Mouse (Mus musculus) limb, embryonic 13.5 days (tissue): Measurements from ENCODE around the gene Arpc1a. TPM values are rescaled to one million over a fixed set of nuclear protein-coding genes. Genes with fewer than 3 reads are reported as not detected.

Source experiments
- ATAC-seq: fragments of 200-750 bp; cut with Nextera tagmentation; 2 replicates; pipeline ENCODE4 v1.8.0; 2017; ENCODE audit warnings: low read depth, moderate number of reproducible peaks, moderate TSS enrichment; ENCODE audit not compliant: low FRiP score
- H3K27ac ChIP-seq: fragments of 300-500 bp; sonication (generic); 2 replicates; pipeline ENCODE4 v1.5.1; 2015; ENCODE audit warnings: inconsistent platforms, mild to moderate bottlenecking, moderate library complexity
- H3K27me3 ChIP-seq: fragments of 300-500 bp; sonication (generic); 2 replicates; pipeline ENCODE4 v1.6.1; 2015; ENCODE audit warnings: mild to moderate bottlenecking, inconsistent platforms
- H3K36me3 ChIP-seq: fragments of 300-500 bp; sonication (generic); 2 replicates; pipeline ENCODE4 v1.6.1; 2015; ENCODE audit warnings: inconsistent platforms, mild to moderate bottlenecking, moderate library complexity
- H3K4me1 ChIP-seq: fragments of 300-500 bp; sonication (generic); 2 replicates; pipeline ENCODE4 v1.6.1; 2015; ENCODE audit warnings: inconsistent platforms
- H3K4me2 ChIP-seq: fragments of 300-500 bp; sonication (generic); replicated peaks from 2 replicates; pipeline ENCODE4 v1.6.1; 2015; ENCODE audit warnings: inconsistent platforms, mild to moderate bottlenecking, moderate library complexity
- H3K4me3 ChIP-seq: fragments of 300-500 bp; sonication (generic); 2 replicates; pipeline ENCODE4 v1.5.1; 2015; ENCODE audit warnings: moderate library complexity, mild to moderate bottlenecking, inconsistent platforms
- H3K9ac ChIP-seq: fragments of 300-500 bp; sonication (generic); 2 replicates; pipeline ENCODE4 v1.6.1; 2015; ENCODE audit warnings: mild to moderate bottlenecking, inconsistent platforms
- H3K9me3 ChIP-seq: fragments of 300-500 bp; sonication (generic); 2 replicates; pipeline ENCODE4 v1.6.1; 2016; ENCODE audit warnings: inconsistent platforms
- WGBS: fragments of 180-500 bp; shearing (Covaris S2); methylation state at CpG from one replicate; pipeline ENCODE4 v1.1.7; 2015; 5-methylcytosine and 5-hydroxymethylcytosine counted together
- polyA plus RNA-seq: library from polyadenylated mRNA; unstranded; fragments of >200 nt; fragmentation: Nextera tagmentation; extraction: Ambion mirVana; gene quantifications from 2 replicates; pipeline ENCODE4 v1.2.1, GENCODE M21; 2015

The Arpc1a gene
- polyA plus RNA-seq, 1 experiment from 2014 or later, result 141 TPM

- WGBS, result 95% methylated on average over 5 of the region's 5 CpGs
- Histone ChIP-seq H3K9me3 (no peaks in the 10 kb centered on the region), H3K4me1 (no peaks in the 10 kb centered on the region), H3K4me2 (no peak overlapping the region), H3K4me3 (no peak overlapping the region), H3K9ac (no peak overlapping the region), H3K36me3 (peaks cover 93% of the 10 kb centered on the region), H3K27me3 (no peaks in the 10 kb centered on the region), H3K27ac (no peak overlapping the region)
- ATAC-seq, result no peak
Observed at GRCm38 (mm10) chr5:145152690-145153089, 69.1 kb downstream of the Arpc1a start.

Other genes starting within 250 kb of the Arpc1a start
- gene Smurf1, start 118.0 kb upstream of the Arpc1a start, polyA plus RNA-seq, result 19.5 and 19.9 TPM in 2 replicates
- gene Gm4871, start 51.1 kb upstream of the Arpc1a start, polyA plus RNA-seq, result not detected in 2 replicates
- not detected in 2 replicates for gene 1700018F24Rik, start 40.8 kb upstream of the Arpc1a start, polyA plus RNA-seq
- gene Kpna7, start 200 bp downstream of the Arpc1a start, polyA plus RNA-seq, result 0.10 TPM in 1 of 2 replicates, not detected in the other
- gene Arpc1b, start 30.4 kb downstream of the Arpc1a start, polyA plus RNA-seq, result 250 and 255 TPM in 2 replicates
- gene Pdap1, start 56.4 kb downstream of the Arpc1a start, polyA plus RNA-seq, result 137 and 139 TPM in 2 replicates
- 218 and 225 TPM in 2 replicates for gene Bud31, start 56.5 kb downstream of the Arpc1a start, polyA plus RNA-seq
- gene Ptcd1, start 83.3 kb downstream of the Arpc1a start, polyA plus RNA-seq, result 19.2 and 20.2 TPM in 2 replicates
- 55.6 and 58.1 TPM in 2 replicates for gene Cpsf4, start 83.4 kb downstream of the Arpc1a start, polyA plus RNA-seq
- gene Atp5j2, start 108.2 kb downstream of the Arpc1a start, polyA plus RNA-seq, result 649 and 683 TPM in 2 replicates
- gene Zkscan14, start 118.0 kb downstream of the Arpc1a start, polyA plus RNA-seq, result 11.0 and 11.3 TPM in 2 replicates
- gene Zkscan5, start 120.7 kb downstream of the Arpc1a start, polyA plus RNA-seq, result 16.3 and 17.1 TPM in 2 replicates
- gene Zfp655, start 147.9 kb downstream of the Arpc1a start, polyA plus RNA-seq, result 33.8 and 34.1 TPM in 2 replicates
- 0.59 and 0.79 TPM in 2 replicates for gene Zscan25, start 196.7 kb downstream of the Arpc1a start, polyA plus RNA-seq